Mouse (Mus musculus): ENCODE data around the gene Gja4.
A peak's percentile ranks its signal among the peaks of the same experiment; 100 is the strongest.

The Gja4 gene

GRCm38 (mm10) chr4:127313861-127314260 is at the start of gene Gja4:
Gene Gja4 (minus strand): TSS chr4:127314039.
- peak; percentile 79 for DNase-seq (ENCODE audit: low spot score)

- no peak for DNase-seq (ENCODE audit: low spot score)
These were observed 49.5 kb upstream of the Gja4 start for GRCm38 (mm10) chr4:127363331-127363730.

- DNase-seq (ENCODE audit: low spot score), result no peak
These were observed 48.7 kb upstream of the Gja4 start for GRCm38 (mm10) chr4:127362520-127362919.

GRCm38 (mm10) chr4:127358018-127358417 is 44.2 kb upstream of the Gja4 start, which contains the start of gene Gjb5:
Gene Gjb5 (minus strand): TSS chr4:127358181.
- DNase-seq (ENCODE audit: low spot score), result no peak

- DNase-seq (ENCODE audit: low spot score), result peak; percentile 38
These were observed 41.0 kb upstream of the Gja4 start for GRCm38 (mm10) chr4:127354506-127355485.

DNA sequence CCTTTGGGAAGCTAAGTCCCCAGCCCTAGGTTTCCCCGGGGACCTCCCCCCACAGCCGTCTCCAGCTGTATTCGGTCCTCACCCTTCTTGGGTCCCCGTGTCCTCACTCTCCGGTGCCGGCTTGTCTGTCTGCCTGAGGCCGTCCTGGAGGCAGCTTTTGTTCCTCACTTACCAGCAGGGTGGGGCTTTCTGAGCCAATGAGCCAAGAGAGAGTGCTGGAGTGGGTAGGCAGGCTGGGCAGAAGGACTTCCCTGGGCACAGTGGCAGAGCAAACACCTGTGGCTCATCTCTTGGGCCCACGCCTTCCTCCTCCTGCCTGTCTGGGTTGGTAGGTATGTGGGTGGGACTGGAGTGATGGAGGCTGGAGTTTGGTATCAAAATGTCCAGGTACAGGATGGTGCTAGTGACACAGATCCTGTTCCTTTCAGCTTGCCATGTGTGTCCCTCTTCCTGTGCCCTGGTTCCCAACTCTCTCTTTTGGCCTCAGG is 40.2 kb upstream of the Gja4 start, which contains the start of gene Gjb4:
Gene Gjb4, minus strand, starts transcription at position 131 of the 488 bp plus-strand sequence.
- DNase-seq (ENCODE audit: low spot score), result no peak

- no peak for DNase-seq (ENCODE audit: low spot score)
These were observed 38.8 kb upstream of the Gja4 start for GRCm38 (mm10) chr4:127352594-127352993.

GRCm38 (mm10) chr4:127349560-127350300 is 35.9 kb upstream of the Gja4 start:
- DNase-seq (ENCODE audit: low spot score), result no peak

DNA sequence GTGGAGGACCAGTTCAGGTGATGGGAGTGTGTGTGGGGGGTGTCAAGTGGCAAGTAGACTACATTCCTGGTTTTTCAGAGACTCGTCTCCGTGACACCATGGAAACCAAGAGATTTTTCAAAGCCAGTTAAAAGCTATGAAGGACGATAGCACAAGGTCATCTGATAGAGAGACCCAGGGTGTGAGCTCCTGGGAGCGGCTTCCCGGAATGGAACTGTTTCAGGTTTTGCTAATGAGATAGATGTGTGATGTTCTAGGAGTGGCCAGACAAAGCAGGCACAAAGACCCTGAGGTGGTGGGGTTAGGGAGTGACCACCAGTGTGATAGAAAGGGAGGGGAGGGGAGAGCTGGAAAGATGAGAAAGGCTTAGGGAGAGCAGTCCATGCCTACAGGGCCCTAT is 31.2 kb upstream of the Gja4 start:
- no peak for DNase-seq (ENCODE audit: low spot score)

DNA sequence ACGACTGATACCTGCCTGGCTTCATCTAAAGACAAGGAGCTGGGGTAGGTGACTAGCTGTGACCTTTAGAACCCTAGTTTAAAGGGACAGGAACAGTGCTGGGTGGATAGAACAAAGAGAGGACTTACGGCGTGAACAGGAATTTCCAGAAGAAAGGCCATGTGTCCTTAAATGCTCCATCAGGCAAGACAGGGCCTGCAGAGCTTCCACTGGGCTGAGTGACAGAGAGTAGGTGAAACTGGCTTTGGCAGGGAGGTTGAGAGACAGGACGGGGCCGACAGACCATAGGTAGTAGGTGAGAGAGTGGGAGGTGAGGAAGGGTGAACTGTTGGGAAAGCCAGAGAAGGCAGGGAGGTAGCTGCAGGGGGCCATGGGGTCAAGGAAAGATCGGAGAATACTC is 27.5 kb upstream of the Gja4 start:
- DNase-seq (ENCODE audit: low spot score), result no peak

DNA sequence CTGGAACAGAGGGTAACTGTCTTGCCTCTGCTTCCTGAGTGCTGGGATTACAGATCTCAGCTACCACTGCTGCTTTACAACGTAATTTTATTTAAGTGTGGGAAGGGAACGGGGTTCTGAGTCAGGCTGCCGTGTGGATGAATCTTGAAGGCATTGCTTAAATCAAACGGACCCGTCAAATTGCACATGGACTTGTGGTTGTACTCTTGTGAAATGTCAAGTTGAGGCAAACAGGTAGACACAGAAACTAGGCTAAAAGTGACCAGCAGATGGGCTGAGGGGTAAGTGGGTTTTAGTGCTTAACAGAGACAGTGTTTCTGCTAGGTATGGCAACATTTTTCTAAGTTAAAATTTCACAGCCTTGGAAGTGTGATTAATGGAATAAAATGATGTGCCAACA is 23.8 kb upstream of the Gja4 start:
- DNase-seq (ENCODE audit: low spot score), result no peak

- no peak for DNase-seq (ENCODE audit: low spot score)
These were observed 21.1 kb upstream of the Gja4 start for GRCm38 (mm10) chr4:127334870-127335504.

GRCm38 (mm10) chr4:127331171-127331570 is 17.3 kb upstream of the Gja4 start:
- DNase-seq (ENCODE audit: low spot score), result no peak

DNA sequence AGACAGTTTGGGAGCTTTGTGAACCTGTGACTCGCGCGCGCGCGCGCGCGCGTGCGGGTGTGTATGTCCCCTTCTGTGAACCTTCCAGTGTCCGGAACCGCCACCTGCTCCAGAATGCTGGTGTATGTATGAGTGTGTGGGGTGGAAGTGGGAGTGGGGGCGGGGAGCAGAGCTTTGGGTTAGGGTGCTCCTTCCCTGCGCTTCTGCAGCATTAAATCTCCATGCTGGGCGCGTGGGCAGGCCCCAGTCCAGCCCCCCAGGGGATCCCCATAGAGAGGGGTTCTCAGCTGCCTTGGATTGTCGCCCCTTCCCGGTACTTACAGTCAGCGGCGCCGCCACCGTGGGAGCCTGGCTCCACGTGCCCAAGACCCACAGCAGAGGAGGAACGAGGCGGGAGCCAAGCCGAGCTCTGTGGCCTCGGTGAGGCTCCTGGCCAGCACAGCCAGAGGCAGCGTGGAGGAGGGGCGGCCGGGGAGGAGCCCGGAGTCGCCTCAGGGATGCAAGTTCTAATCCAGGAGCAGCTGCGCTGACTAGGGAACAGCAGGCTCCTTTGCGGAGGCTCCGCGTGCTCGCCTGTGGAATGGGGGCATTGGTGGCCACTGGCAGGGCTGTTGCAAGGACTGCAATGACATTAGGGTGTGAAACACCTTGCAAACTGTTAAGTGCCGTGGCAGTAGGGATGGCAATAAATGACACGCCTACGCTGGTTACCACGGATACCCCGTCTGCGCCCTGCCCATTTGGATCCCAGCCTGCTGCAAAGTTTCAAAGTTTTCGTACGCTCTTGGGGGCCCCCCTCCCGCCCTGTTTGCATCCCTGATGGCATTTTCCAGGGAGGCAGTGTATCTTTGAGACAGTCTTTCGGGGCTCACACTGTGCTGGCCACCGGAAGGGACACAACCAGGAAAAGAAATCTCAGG is 16.6 kb upstream of the Gja4 start, which contains the start of gene Gjb3:
Gene Gjb3, minus strand, starts transcription at position 664 of the 920 bp plus-strand sequence.
- DNase-seq (ENCODE audit: low spot score), result no peak

GRCm38 (mm10) chr4:127329751-127330150 is 15.9 kb upstream of the Gja4 start:
- DNase-seq (ENCODE audit: low spot score), result no peak

GRCm38 (mm10) chr4:127329046-127329445 is 15.2 kb upstream of the Gja4 start:
- no peak for DNase-seq (ENCODE audit: low spot score)

- no peak for DNase-seq (ENCODE audit: low spot score)
These were observed 14.5 kb upstream of the Gja4 start for GRCm38 (mm10) chr4:127328378-127328777.

- DNase-seq (ENCODE audit: low spot score), result no peak
These were observed 13.9 kb upstream of the Gja4 start for GRCm38 (mm10) chr4:127327749-127328148.

- no peak for DNase-seq (ENCODE audit: low spot score)
These were observed 13.4 kb upstream of the Gja4 start for GRCm38 (mm10) chr4:127327258-127327657.

GRCm38 (mm10) chr4:127325276-127325675 is 11.4 kb upstream of the Gja4 start:
- no peak for DNase-seq (ENCODE audit: low spot score)

GRCm38 (mm10) chr4:127324759-127325158 is 10.9 kb upstream of the Gja4 start:
- DNase-seq (ENCODE audit: low spot score), result peak; percentile 70
